Mouse (Mus musculus): Measurements from ENCODE around the gene Dnajc12. TPM values are rescaled to one million over a fixed set of nuclear protein-coding genes. Genes with fewer than 3 reads are reported as not detected.
"Not testable (repeated sequence)": the region's sequence is repeated elsewhere in the genome, so short reads cannot be mapped to it uniquely, and the experiment has no call there.

Dnajc12 gene
- total RNA-seq (2017): 0.53 to 7.0 TPM (median 0.95 TPM) in 3 replicates

GRCm38 (mm10) chr10:63382372-63383279 is at the start of gene Dnajc12:
TSS of gene Dnajc12 (plus strand) at chr10:63382443.
- peak; percentile 95 for ATAC-seq (replicated peaks; ENCODE audit: insufficient number of reproducible peaks, low FRiP score, low TSS enrichment, poor library complexity, severe bottlenecking)

GRCm38 (mm10) chr10:63336901-63337300 is 45.3 kb upstream of the Dnajc12 start:
- ATAC-seq (replicated peaks; ENCODE audit: insufficient number of reproducible peaks, low FRiP score, low TSS enrichment, poor library complexity, severe bottlenecking): no peak

- ATAC-seq (replicated peaks; ENCODE audit: insufficient number of reproducible peaks, low FRiP score, low TSS enrichment, poor library complexity, severe bottlenecking): no peak
These were observed 44.9 kb upstream of the Dnajc12 start for GRCm38 (mm10) chr10:63337326-63337725.

- ATAC-seq (replicated peaks; ENCODE audit: insufficient number of reproducible peaks, low FRiP score, low TSS enrichment, poor library complexity, severe bottlenecking): no peak
These were observed 44.0 kb upstream of the Dnajc12 start for GRCm38 (mm10) chr10:63337951-63338836.

GRCm38 (mm10) chr10:63338914-63339643 is 43.2 kb upstream of the Dnajc12 start:
- ATAC-seq (replicated peaks; ENCODE audit: insufficient number of reproducible peaks, low FRiP score, low TSS enrichment, poor library complexity, severe bottlenecking): peak; percentile 75

GRCm38 (mm10) chr10:63341351-63341750 is 40.9 kb upstream of the Dnajc12 start:
- ATAC-seq (replicated peaks; ENCODE audit: insufficient number of reproducible peaks, low FRiP score, low TSS enrichment, poor library complexity, severe bottlenecking): no peak

GRCm38 (mm10) chr10:63344751-63345150 is 37.5 kb upstream of the Dnajc12 start:
- no peak for ATAC-seq (replicated peaks; ENCODE audit: insufficient number of reproducible peaks, low FRiP score, low TSS enrichment, poor library complexity, severe bottlenecking)

- ATAC-seq (replicated peaks; ENCODE audit: insufficient number of reproducible peaks, low FRiP score, low TSS enrichment, poor library complexity, severe bottlenecking): no peak
These were observed 34.0 kb upstream of the Dnajc12 start for GRCm38 (mm10) chr10:63348291-63348690.

GRCm38 (mm10) chr10:63350666-63351065 is 31.6 kb upstream of the Dnajc12 start:
- ATAC-seq (replicated peaks; ENCODE audit: insufficient number of reproducible peaks, low FRiP score, low TSS enrichment, poor library complexity, severe bottlenecking): no peak

- ATAC-seq (replicated peaks; ENCODE audit: insufficient number of reproducible peaks, low FRiP score, low TSS enrichment, poor library complexity, severe bottlenecking): not testable (repeated sequence)
These were observed 31.1 kb upstream of the Dnajc12 start for GRCm38 (mm10) chr10:63351099-63351498.

GRCm38 (mm10) chr10:63352111-63352510 is 30.1 kb upstream of the Dnajc12 start:
- ATAC-seq (replicated peaks; ENCODE audit: insufficient number of reproducible peaks, low FRiP score, low TSS enrichment, poor library complexity, severe bottlenecking): no peak

- no peak for ATAC-seq (replicated peaks; ENCODE audit: insufficient number of reproducible peaks, low FRiP score, low TSS enrichment, poor library complexity, severe bottlenecking)
These were observed 21.7 kb upstream of the Dnajc12 start for GRCm38 (mm10) chr10:63360502-63360901.

- ATAC-seq (replicated peaks; ENCODE audit: insufficient number of reproducible peaks, low FRiP score, low TSS enrichment, poor library complexity, severe bottlenecking): no peak
These were observed 16.3 kb upstream of the Dnajc12 start for GRCm38 (mm10) chr10:63365918-63366455.

GRCm38 (mm10) chr10:63367386-63367785 is 14.9 kb upstream of the Dnajc12 start:
- no peak for ATAC-seq (replicated peaks; ENCODE audit: insufficient number of reproducible peaks, low FRiP score, low TSS enrichment, poor library complexity, severe bottlenecking)

GRCm38 (mm10) chr10:63368041-63368440 is 14.2 kb upstream of the Dnajc12 start:
- no peak for ATAC-seq (replicated peaks; ENCODE audit: insufficient number of reproducible peaks, low FRiP score, low TSS enrichment, poor library complexity, severe bottlenecking)

- no peak for ATAC-seq (replicated peaks; ENCODE audit: insufficient number of reproducible peaks, low FRiP score, low TSS enrichment, poor library complexity, severe bottlenecking)
These were observed 5.9 kb upstream of the Dnajc12 start for GRCm38 (mm10) chr10:63376303-63376702.

GRCm38 (mm10) chr10:63377468-63377867 is 4.8 kb upstream of the Dnajc12 start:
- peak; percentile 70 for ATAC-seq (replicated peaks; ENCODE audit: insufficient number of reproducible peaks, low FRiP score, low TSS enrichment, poor library complexity, severe bottlenecking)

- ATAC-seq (replicated peaks; ENCODE audit: insufficient number of reproducible peaks, low FRiP score, low TSS enrichment, poor library complexity, severe bottlenecking): no peak
These were observed 3.1 kb upstream of the Dnajc12 start for GRCm38 (mm10) chr10:63378948-63379680.
